Mouse (Mus musculus) CH12.LX (cell line): ENCODE results near the gene Nod2. TPM values are rescaled to one million over a fixed set of nuclear protein-coding genes. Genes with fewer than 3 reads are reported as not detected.

ENCODE experiments used
- DNase-seq: peaks from one replicate; pipeline ENCODE4 v3.0.0-alpha.2; 2013; ENCODE audit errors: extremely low read depth
- H3K27ac ChIP-seq: 2 replicates; pipeline ENCODE4 v1.5.1; 2012; ENCODE audit warnings: low read depth, mild to moderate bottlenecking, control low read depth, moderate library complexity; ENCODE audit not compliant: insufficient read depth
- H3K27me3 ChIP-seq: replicated peaks from 2 replicates; pipeline ENCODE3; 2012; ENCODE audit warnings: inconsistent platforms
- H3K36me3 ChIP-seq, 2 experiments: replicated peaks in 1 of 2; 2 replicates each; pipeline versions ENCODE3 to v1.6.1; 2012; ENCODE audit warnings: inconsistent platforms in 1 of 2, low read length in 1 of 2, mild to moderate bottlenecking in 1 of 2, mixed read lengths in 1 of 2, moderate library complexity in 1 of 2; ENCODE audit not compliant: control insufficient read depth in 1 of 2, insufficient read depth in 1 of 2
- H3K4me1 ChIP-seq, 2 experiments: 2 replicates each; pipeline ENCODE4 v1.6.1; 2012; ENCODE audit warnings: inconsistent platforms in 1 of 2, moderate library complexity in 1 of 2; ENCODE audit not compliant: insufficient read depth in 2 of 2, control insufficient read depth in 1 of 2
- H3K4me2 ChIP-seq: 2 replicates; pipeline ENCODE4 v1.6.1; 2012; ENCODE audit warnings: low read depth, mild to moderate bottlenecking, control low read depth; ENCODE audit not compliant: poor library complexity, insufficient read depth, severe bottlenecking
- H3K4me3 ChIP-seq, 3 experiments: fragments of 150-350 bp in 1 of 3; sonication (generic) in 1 of 3; replicated peaks in 1 of 3; 2 replicates each; pipeline versions ENCODE3 to v1.5.1; 2011 to 2012; ENCODE audit warnings: low read depth in 2 of 3, low read length in 2 of 3, mild to moderate bottlenecking in 2 of 3, moderate library complexity in 2 of 3, control low read depth in 1 of 3, improper control_type of control experiment in 1 of 3, inconsistent platforms in 1 of 3, mixed read lengths in 1 of 3; ENCODE audit not compliant: poor library complexity in 1 of 3
- H3K79me2 ChIP-seq: replicated peaks from 2 replicates; pipeline ENCODE4 v1.6.1; 2012; ENCODE audit warnings: mild to moderate bottlenecking, moderate library complexity; ENCODE audit not compliant: control insufficient read depth, poor library complexity, insufficient read depth, severe bottlenecking; ENCODE audit errors: extremely low read depth
- H3K9ac ChIP-seq: 2 replicates; pipeline ENCODE4 v1.6.1; 2012; ENCODE audit warnings: low read depth, mild to moderate bottlenecking, control low read depth, moderate library complexity; ENCODE audit not compliant: insufficient read depth
- H3K9me3 ChIP-seq: replicated peaks from 2 replicates; pipeline ENCODE3; 2012; ENCODE audit warnings: low read length, inconsistent platforms, mixed read lengths
- BHLHE40 ChIP-seq: IDR thresholded peaks from 2 replicates; pipeline ENCODE4 v1.6.1; 2011; ENCODE audit warnings: mild to moderate bottlenecking, low read depth, low read length, improper control_type of control experiment
- CHD1 ChIP-seq: IDR thresholded peaks from 2 replicates; pipeline ENCODE4 v1.6.1; 2012; ENCODE audit warnings: low read depth, low read length, improper control_type of control experiment, inconsistent platforms
- CTCF ChIP-seq, 2 experiments: IDR thresholded peaks in 1 of 2; conservative IDR thresholded peaks in 1 of 2; 2 replicates each; pipeline ENCODE4 v1.5.1; 2011 to 2012; ENCODE audit warnings: low read depth in 2 of 2, low read length in 2 of 2, improper control_type of control experiment in 1 of 2, inconsistent platforms in 1 of 2, mild to moderate bottlenecking in 1 of 2, moderate library complexity in 1 of 2
- EP300 ChIP-seq: IDR thresholded peaks from 2 replicates; pipeline ENCODE4 v1.6.1; 2011; ENCODE audit warnings: low read length, improper control_type of control experiment
- ETS1 ChIP-seq: conservative IDR thresholded peaks from 2 replicates; pipeline ENCODE4 v1.6.1; 2012; ENCODE audit warnings: low read depth, mild to moderate bottlenecking, inconsistent platforms, low read length, improper control_type of control experiment, moderate library complexity
- JUN ChIP-seq: IDR thresholded peaks from 2 replicates; pipeline ENCODE4 v1.6.1; 2011; ENCODE audit warnings: low read depth, mild to moderate bottlenecking, low read length, improper control_type of control experiment, moderate library complexity; ENCODE audit not compliant: insufficient read depth
- JUND ChIP-seq: conservative IDR thresholded peaks from 2 replicates; pipeline ENCODE4 v1.6.1; 2011; ENCODE audit warnings: low read depth, low read length, improper control_type of control experiment
- KAT2A ChIP-seq: IDR thresholded peaks from 2 replicates; pipeline ENCODE4 v1.6.1; 2012; ENCODE audit warnings: low read length, improper control_type of control experiment, inconsistent platforms; ENCODE audit not compliant: insufficient replicate concordance
- MAZ ChIP-seq: IDR thresholded peaks from 2 replicates; pipeline ENCODE4 v1.6.1; 2012; ENCODE audit warnings: low read depth, mild to moderate bottlenecking, inconsistent platforms, low read length, improper control_type of control experiment, moderate library complexity
- MYC ChIP-seq: IDR thresholded peaks from 2 replicates; pipeline ENCODE4 v1.6.1; 2011; ENCODE audit warnings: low read depth, mild to moderate bottlenecking, improper control_type of control experiment, low read length
- NRF1 ChIP-seq: IDR thresholded peaks from 2 replicates; pipeline ENCODE4 v1.6.1; 2014; ENCODE audit warnings: low read depth, mild to moderate bottlenecking, inconsistent platforms, low read length, improper control_type of control experiment, moderate library complexity
- PAX5 ChIP-seq: IDR thresholded peaks from 2 replicates; pipeline ENCODE4 v1.6.1; 2012; ENCODE audit warnings: low read length, inconsistent platforms, mixed read lengths
- POLR2A ChIP-seq: IDR thresholded peaks from 2 replicates; pipeline ENCODE4 v1.6.1; 2011; ENCODE audit warnings: low read depth, mild to moderate bottlenecking, improper control_type of control experiment, low read length
- POLR2AphosphoS2 ChIP-seq: IDR thresholded peaks from 2 replicates; pipeline ENCODE4 v1.6.1; 2011; ENCODE audit warnings: low read depth, low read length, improper control_type of control experiment
- RAD21 ChIP-seq: IDR thresholded peaks from 2 replicates; pipeline ENCODE4 v1.6.1; 2011; ENCODE audit warnings: low read depth, mild to moderate bottlenecking, low read length, improper control_type of control experiment, moderate library complexity
- RCOR1 ChIP-seq: conservative IDR thresholded peaks from 2 replicates; pipeline ENCODE4 v1.6.1; 2012; ENCODE audit warnings: low read depth, mild to moderate bottlenecking, inconsistent platforms, low read length, improper control_type of control experiment
- SIN3A ChIP-seq: IDR thresholded peaks from 2 replicates; pipeline ENCODE4 v1.6.1; 2012; ENCODE audit warnings: low read length, improper control_type of control experiment, inconsistent platforms
- TCF12 ChIP-seq: IDR thresholded peaks from 2 replicates; pipeline ENCODE4 v1.6.1; 2014; ENCODE audit warnings: low read depth, mild to moderate bottlenecking, inconsistent platforms, low read length, improper control_type of control experiment
- USF1 ChIP-seq: IDR thresholded peaks from 2 replicates; pipeline ENCODE4 v1.6.1; 2014; ENCODE audit warnings: low read depth, mild to moderate bottlenecking, inconsistent platforms, low read length, improper control_type of control experiment
- ZC3H11A ChIP-seq: IDR thresholded peaks from 2 replicates; pipeline ENCODE4 v1.6.1; 2012; ENCODE audit warnings: low read depth, mild to moderate bottlenecking, inconsistent platforms, low read length, improper control_type of control experiment
- ZKSCAN1 ChIP-seq: IDR thresholded peaks from 2 replicates; pipeline ENCODE4 v1.6.1; 2012; ENCODE audit warnings: low read depth, inconsistent platforms, low read length, improper control_type of control experiment, borderline replicate concordance
- ZNF384 ChIP-seq: IDR thresholded peaks from 2 replicates; pipeline ENCODE4 v1.6.1; 2012; ENCODE audit warnings: low read depth, low read length, improper control_type of control experiment, inconsistent platforms
- dilution Hi-C: fragments of 300-500 bp; cut with MboI; formaldehyde crosslinking; loops from 2 replicates; pipeline ENCODE4 v1.14.3; 2020; ENCODE audit warnings: low sequenced_read_pairs; ENCODE audit not compliant: extremely low pct_unique_long_range_greater_than_20kb, extremely low pct_ligation_motif_present
- in situ Hi-C: fragments of 300-500 bp; cut with MboI; formaldehyde crosslinking; loops from 3 replicates; pipeline ENCODE4 v1.14.3; 2019; ENCODE audit warnings: low sequenced_read_pairs, low pct_ligation_motif_present, low pct_unique_long_range_greater_than_20kb, mixed read lengths
- polyA plus RNA-seq: library from polyadenylated mRNA; unstranded; fragments of >175 nt; gene quantifications from 2 replicates; pipeline ENCODE4 v1.2.1, GENCODE M21; 2012; ENCODE audit warnings: low read depth; ENCODE audit not compliant: insufficient read length
- total RNA-seq, 2 experiments: library from RNA; depleted of rRNA; stranded (reverse); fragments of 300-350 nt in 1 of 2; fragments of >200 nt in 1 of 2; gene quantifications; 2 replicates each; pipeline ENCODE4 v1.2.3; 2012 to 2014

Gene Nod2
- total and polyA plus RNA-seq, 3 experiments = 4.3 to 10.9 (median 7.5) TPM

DNA sequence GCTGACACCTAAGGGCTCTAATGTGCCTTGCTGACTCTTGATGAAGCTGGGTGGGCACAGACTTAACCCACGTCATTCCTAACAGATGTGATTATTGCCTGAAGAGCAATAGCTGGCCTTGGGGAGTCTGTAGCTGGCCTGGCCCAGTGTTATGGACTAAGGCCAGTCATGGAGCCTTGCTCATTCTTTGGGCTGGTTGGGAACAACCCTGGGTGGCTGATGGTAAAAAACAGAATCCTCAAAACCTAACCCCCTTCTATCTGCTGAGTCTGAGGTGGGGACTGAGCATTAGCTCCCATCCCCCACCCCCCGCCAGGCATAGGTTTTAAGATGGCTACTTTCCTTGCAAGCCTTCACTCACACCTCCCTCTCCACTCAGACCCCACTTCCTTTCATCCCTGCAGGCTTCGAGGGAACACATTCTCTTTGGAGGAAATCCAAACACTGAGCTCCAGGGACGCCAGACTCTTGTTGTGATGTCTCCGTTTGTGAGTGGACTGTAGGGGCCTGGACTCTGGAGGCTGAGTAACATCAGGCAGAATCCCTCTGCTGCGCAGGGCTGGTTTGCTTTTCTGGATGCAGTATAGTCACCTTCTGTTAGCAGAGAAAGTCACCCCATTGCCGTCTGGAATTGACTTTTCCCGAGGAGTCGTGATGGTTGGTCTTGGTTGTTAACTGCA is 39.3 kb downstream of the Nod2 start:
- dilution Hi-C loops = no loop called here
- Histone ChIP-seq H3K36me3 (peaks cover 52 to 73% of the 10 kb centered on the region in 2 experiments), H3K27me3 (no peaks in the 10 kb centered on the region), H3K79me2 (no peaks in the 10 kb centered on the region), H3K4me1 (peaks cover 0 to 31% of the 10 kb centered on the region in 2 experiments; a peak in 3 of 4 replicates), H3K27ac (no peak overlapping the region), H3K9ac (no peak overlapping the region), H3K4me3 (no peak overlapping the region), H3K9me3 (no peaks in the 10 kb centered on the region), H3K4me2 (no peak overlapping the region)
- TF ChIP-seq ZKSCAN1 = no peak
- TF ChIP-seq KAT2A = no peak
- no peak for TF ChIP-seq POLR2AphosphoS2
- no peak for TF ChIP-seq RCOR1
- no peak for TF ChIP-seq BHLHE40
- TF ChIP-seq CTCF (conservative IDR thresholded peaks at IDR 0.05 in 1 of 2, IDR thresholded peaks at IDR 0.05 in 1 of 2; ENCODE audit: low read depth in 2 of 2, low read length in 2 of 2) = no peak
- no peak for TF ChIP-seq MAZ
- TF ChIP-seq SIN3A = no peak
- TF ChIP-seq NRF1 = no peak
- TF ChIP-seq RAD21 = no peak
- TF ChIP-seq MYC = no peak
- TF ChIP-seq CHD1 = no peak
- TF ChIP-seq POLR2A = no peak
- TF ChIP-seq JUND = no peak
- no peak for DNase-seq
- in situ Hi-C loops = no loop called here

- in situ Hi-C loops (no loop called here), dilution Hi-C loops (no loop called here)
- no peak overlapping the region for H3K27ac ChIP-seq
- no peak overlapping the region for H3K4me2 ChIP-seq
- H3K36me3 ChIP-seq = peaks cover 48 to 68% of the 10 kb centered on the region in 2 experiments
- no peaks in the 10 kb centered on the region for H3K27me3 ChIP-seq
- DNase-seq = no peak
- H3K9ac ChIP-seq = no peak overlapping the region
- TF ChIP-seq ZC3H11A (no peak), EP300 (no peak), MAZ (no peak), JUN (no peak), NRF1 (no peak), POLR2A (no peak), RCOR1 (no peak), CHD1 (no peak), BHLHE40 (no peak), MYC (no peak), ZKSCAN1 (no peak), USF1 (no peak), ETS1 (no peak), ZNF384 (no peak), PAX5 (no peak), TCF12 (no peak)
- no peaks in the 10 kb centered on the region for H3K9me3 ChIP-seq
- no peak overlapping the region for H3K4me3 ChIP-seq
- H3K79me2 ChIP-seq = no peaks in the 10 kb centered on the region
- H3K4me1 ChIP-seq = peaks cover 1 to 31% of the 10 kb centered on the region in 2 experiments; a peak in 3 of 4 replicates
Observed at GRCm38 (mm10) chr8:88686906-88687235, 39.8 kb downstream of the Nod2 start.
